Mouse (Mus musculus): ENCODE measurements around the gene Bsn. TPM values are rescaled to one million over a fixed set of nuclear protein-coding genes. Genes with fewer than 3 reads are reported as not detected.

Gene Bsn
- polyA plus RNA-seq, 1 experiment from 2014 or later: 0.06 TPM

DNA sequence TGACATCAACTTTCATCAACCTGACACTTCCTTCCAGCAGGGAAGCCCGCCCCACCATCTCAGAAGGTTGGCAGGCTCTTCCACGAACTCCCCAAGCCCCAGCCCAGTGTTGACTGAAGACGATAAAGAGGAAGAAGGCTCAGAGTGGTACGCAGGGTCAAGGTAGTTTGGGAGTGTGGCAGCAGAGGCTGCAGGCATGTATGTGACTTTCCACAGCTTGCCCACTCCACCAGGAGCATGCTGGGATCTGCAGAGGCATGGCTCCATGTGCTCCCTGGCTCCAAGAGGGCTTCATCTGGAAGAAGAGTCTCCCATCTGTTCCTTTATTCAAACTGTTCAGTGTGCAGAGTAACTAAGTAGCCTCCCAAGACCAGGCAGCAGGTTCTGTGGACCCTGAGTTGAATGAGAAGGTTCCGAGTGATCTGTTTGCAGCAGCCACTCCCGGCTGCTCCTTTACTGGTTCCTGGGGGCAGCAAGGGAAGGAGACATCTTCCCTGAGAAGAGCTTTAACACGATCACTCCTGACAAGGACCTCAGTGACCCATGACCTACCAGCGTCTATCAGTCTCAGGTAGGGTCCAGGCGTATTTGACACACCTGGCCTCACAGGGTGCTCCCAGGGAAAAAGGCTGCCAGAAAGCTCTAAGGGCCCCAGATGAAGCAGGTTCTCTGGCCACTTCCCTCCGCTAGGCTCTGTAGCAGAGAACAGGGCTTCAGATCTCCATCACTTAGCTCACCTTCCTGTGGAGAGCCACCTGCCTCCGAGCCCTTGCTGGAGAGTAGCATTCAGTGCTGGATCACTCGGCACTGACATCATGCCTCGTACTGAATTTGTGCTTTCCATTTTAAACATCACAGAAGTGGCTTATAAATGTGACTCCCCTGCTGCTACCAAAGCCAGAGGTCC lies 60.9 kb downstream of the Bsn start:
- 66% methylated on average over 13 of the region's 13 CpGs for WGBS
- Histone ChIP-seq H3K4me1 (ENCODE audit: insufficient read depth, low read depth, low read length) (no peaks in the 10 kb centered on the region), H3K9ac (replicated peaks; ENCODE audit: low read depth) (no peak overlapping the region), H3K36me3 (ENCODE audit: insufficient read depth, low read length) (no peaks in the 10 kb centered on the region), H3K27me3 (replicated peaks; ENCODE audit: insufficient read depth, low read length) (no peaks in the 10 kb centered on the region), H3K27ac (ENCODE audit: low read length) (no peak overlapping the region), H3K9me3 (ENCODE audit: low read length) (no peaks in the 10 kb centered on the region), H3K4me3 (ENCODE audit: low read depth, low read length) (no peak overlapping the region), H3K4me2 (replicated peaks; ENCODE audit: low read depth, low read length) (no peak overlapping the region)
- ATAC-seq (no peak), DNase-seq (ENCODE audit: low spot score) (no peak)
- TF ChIP-seq EP300 (IDR thresholded peaks at IDR 0.05) (no peak), CTCF (IDR thresholded peaks at IDR 0.05) (no peak)

DNA sequence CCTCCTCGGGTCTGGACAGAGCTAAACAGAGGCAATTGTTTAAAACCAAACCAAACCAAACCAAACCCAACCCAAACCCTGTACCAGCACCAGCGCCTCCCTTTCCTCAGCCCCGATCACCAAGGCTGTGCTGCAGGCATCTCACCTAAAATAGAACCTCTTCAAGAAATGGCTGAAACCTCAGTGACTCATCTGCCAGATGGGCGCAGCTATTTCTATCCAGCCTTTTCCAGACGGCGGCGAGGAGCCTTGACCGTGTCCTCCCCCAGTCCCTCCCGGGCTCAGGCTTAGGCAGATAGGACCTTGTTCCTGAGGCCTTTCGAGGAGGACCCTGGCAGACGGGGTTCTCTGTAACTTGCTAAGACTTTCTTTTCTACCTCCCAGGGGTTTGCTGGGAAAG lies 61.9 kb downstream of the Bsn start:
- 83% methylated on average over 11 of the region's 11 CpGs for WGBS
- Histone ChIP-seq H3K4me3 (ENCODE audit: low read depth, low read length) (no peak overlapping the region), H3K9ac (replicated peaks; ENCODE audit: low read depth) (no peak overlapping the region), H3K4me2 (replicated peaks; ENCODE audit: low read depth, low read length) (no peak overlapping the region), H3K36me3 (ENCODE audit: insufficient read depth, low read length) (no peaks in the 10 kb centered on the region), H3K9me3 (ENCODE audit: low read length) (no peaks in the 10 kb centered on the region), H3K27me3 (replicated peaks; ENCODE audit: insufficient read depth, low read length) (no peaks in the 10 kb centered on the region), H3K27ac (ENCODE audit: low read length) (no peak overlapping the region), H3K4me1 (ENCODE audit: insufficient read depth, low read depth, low read length) (no peaks in the 10 kb centered on the region)
- DNase-seq (ENCODE audit: low spot score) (no peak), ATAC-seq (no peak)
- TF ChIP-seq CTCF (IDR thresholded peaks at IDR 0.05): no peak
- no peak for TF ChIP-seq EP300 (IDR thresholded peaks at IDR 0.05)

DNA sequence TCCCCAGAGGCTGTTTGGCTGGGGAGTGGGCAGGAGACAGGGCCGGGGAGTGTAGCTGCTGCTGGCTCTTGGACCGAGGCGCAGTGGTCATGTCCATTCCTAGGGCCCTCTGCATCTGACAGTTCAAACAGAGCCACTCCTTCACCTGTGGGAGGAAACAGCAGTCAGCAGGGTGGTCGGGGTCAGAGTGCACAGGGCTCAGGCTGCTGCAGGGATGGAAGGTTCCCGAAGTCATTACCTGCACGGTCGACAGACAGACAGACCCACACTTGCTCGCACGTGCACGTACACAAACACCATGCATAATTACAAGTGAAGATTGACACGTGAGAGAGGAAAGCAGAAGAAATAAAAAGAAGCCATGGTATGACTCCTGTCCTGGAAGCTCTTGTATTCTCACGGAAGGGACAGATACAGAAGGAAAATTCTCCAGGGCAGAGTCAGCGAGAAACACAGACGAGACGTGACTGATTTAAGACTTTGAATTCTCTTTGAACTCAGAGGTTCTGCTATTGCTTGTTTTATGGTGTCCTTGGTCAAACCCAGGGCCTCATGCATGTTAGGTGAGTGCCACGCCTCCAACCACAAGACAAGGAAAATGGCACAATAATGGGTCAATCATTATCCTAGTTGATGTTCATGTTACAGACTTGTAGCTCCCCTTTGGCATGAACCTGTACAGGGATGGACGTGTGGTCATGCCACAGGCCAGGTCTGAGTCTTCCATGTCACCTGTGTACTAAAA lies 63.6 kb downstream of the Bsn start:
- no peak for ATAC-seq
- H3K27ac ChIP-seq (ENCODE audit: low read length): no peak overlapping the region
- no peaks in the 10 kb centered on the region for H3K36me3 ChIP-seq (ENCODE audit: insufficient read depth, low read length)
- H3K4me2 ChIP-seq (replicated peaks; ENCODE audit: low read depth, low read length): no peak overlapping the region
- H3K27me3 ChIP-seq (replicated peaks; ENCODE audit: insufficient read depth, low read length): no peaks in the 10 kb centered on the region
- H3K9ac ChIP-seq (replicated peaks; ENCODE audit: low read depth): no peak overlapping the region
- no peaks in the 10 kb centered on the region for H3K4me1 ChIP-seq (ENCODE audit: insufficient read depth, low read depth, low read length)
- no peaks in the 10 kb centered on the region for H3K9me3 ChIP-seq (ENCODE audit: low read length)
- TF ChIP-seq EP300 (IDR thresholded peaks at IDR 0.05) (no peak), CTCF (IDR thresholded peaks at IDR 0.05) (no peak)
- H3K4me3 ChIP-seq (ENCODE audit: low read depth, low read length): no peak overlapping the region
- DNase-seq (ENCODE audit: low spot score): no peak
- 75% methylated on average over 17 of the region's 17 CpGs for WGBS

DNA sequence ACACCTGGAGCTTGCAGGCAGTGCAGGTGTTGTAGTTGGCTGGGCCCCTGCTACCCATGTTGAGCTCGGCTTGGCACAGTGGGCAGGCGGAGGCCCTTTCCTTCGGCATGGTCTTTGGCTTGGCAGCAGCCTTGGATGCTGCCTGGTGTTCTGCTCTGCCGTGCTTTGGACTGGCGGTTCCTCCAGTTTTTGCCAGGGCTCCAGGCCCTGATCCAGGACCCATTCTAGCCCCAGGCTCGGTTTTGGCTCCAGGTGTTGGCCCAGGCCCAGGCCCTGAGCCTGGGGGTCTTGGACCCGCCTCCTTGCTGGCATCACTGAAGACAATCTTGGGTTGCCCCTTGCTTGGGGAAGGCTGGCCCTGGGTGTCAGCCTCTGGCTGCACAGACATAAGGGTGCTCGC lies 64.5 kb downstream of the Bsn start:
- Histone ChIP-seq H3K9ac (replicated peaks; ENCODE audit: low read depth) (no peak overlapping the region), H3K4me3 (ENCODE audit: low read depth, low read length) (no peak overlapping the region), H3K27ac (ENCODE audit: low read length) (no peak overlapping the region), H3K27me3 (replicated peaks; ENCODE audit: insufficient read depth, low read length) (no peaks in the 10 kb centered on the region), H3K36me3 (ENCODE audit: insufficient read depth, low read length) (no peaks in the 10 kb centered on the region), H3K4me2 (replicated peaks; ENCODE audit: low read depth, low read length) (no peak overlapping the region), H3K4me1 (ENCODE audit: insufficient read depth, low read depth, low read length) (no peaks in the 10 kb centered on the region), H3K9me3 (ENCODE audit: low read length) (no peaks in the 10 kb centered on the region)
- 92% methylated on average over 8 of the region's 8 CpGs for WGBS
- ATAC-seq (no peak), DNase-seq (ENCODE audit: low spot score) (no peak)
- no peak for TF ChIP-seq CTCF (IDR thresholded peaks at IDR 0.05)

DNA sequence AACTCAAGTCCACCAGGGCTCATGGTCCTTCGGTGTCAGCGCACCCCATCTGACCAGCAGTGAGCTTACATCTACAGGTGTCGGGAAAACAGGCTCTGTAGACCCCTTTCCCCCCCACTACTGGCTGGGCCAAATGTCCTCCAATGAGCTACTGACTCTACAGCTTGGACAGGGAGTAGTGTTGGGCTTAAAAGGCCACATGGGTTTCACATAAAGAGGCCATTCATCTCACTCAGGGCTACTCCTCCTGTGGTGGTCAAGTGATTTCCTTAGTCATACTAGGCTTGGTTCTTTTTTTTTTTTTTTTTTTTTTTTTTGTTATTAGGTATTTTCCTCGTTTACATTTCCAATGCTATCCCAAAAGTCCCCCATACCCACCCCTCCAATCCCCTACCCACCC lies 66.3 kb downstream of the Bsn start:
- H3K9me3 ChIP-seq (ENCODE audit: low read length): no peaks in the 10 kb centered on the region
- H3K4me1 ChIP-seq (ENCODE audit: insufficient read depth, low read depth, low read length): peaks cover 3% of the 10 kb centered on the region; the same call in 1 of the 2 replicates
- ATAC-seq (no peak), DNase-seq (ENCODE audit: low spot score) (no peak)
- no peak overlapping the region for H3K27ac ChIP-seq (ENCODE audit: low read length)
- TF ChIP-seq EP300 (IDR thresholded peaks at IDR 0.05): no peak
- no peak for TF ChIP-seq CTCF (IDR thresholded peaks at IDR 0.05)
- WGBS: 83% methylated on average over 3 of the region's 4 CpGs
- H3K9ac ChIP-seq (replicated peaks; ENCODE audit: low read depth): no peak overlapping the region
- no peak overlapping the region for H3K4me2 ChIP-seq (replicated peaks; ENCODE audit: low read depth, low read length)
- H3K27me3 ChIP-seq (replicated peaks; ENCODE audit: insufficient read depth, low read length): no peaks in the 10 kb centered on the region
- H3K36me3 ChIP-seq (ENCODE audit: insufficient read depth, low read length): no peaks in the 10 kb centered on the region
- H3K4me3 ChIP-seq (ENCODE audit: low read depth, low read length): no peak overlapping the region

DNA sequence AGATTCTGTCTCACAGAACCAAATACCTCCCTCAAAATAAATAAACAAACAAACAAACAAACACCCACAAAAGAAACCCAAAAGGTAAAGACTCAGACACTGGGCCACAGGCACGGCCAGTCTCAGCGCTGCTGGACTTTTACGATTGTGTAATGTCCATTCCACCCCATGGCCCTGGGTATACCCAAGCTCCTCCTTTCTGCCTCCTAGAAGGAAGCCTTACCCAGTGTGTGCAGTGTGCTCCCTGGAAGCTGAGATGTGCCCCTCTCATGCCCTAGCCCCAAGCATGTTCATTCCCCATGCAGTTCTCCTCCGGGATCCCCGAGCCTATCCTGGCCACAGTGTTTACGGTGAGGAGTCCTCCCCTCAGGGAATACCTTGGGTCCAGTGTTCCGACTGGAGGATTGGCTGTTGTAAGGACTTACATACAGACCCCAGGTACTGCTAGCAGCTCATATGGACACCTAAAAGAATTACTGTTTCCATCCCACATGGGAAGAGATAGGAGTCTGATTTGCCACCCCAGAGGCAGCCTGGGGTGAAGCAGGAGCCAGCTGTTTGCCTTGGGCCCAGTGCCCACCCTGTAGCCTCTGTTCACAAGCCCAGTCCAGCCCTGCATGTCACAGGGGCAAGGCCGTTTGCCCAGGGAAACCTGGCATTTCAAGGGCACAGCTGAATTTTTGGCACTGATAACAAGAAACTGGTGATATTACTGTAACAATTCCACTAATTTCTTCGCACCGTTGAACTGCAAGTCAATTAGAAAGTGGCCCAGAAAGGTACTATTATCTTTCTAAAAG lies 68.8 kb downstream of the Bsn start:
- Histone ChIP-seq H3K4me3 (ENCODE audit: low read depth, low read length) (no peak overlapping the region), H3K9me3 (ENCODE audit: low read length) (no peaks in the 10 kb centered on the region), H3K9ac (replicated peaks; ENCODE audit: low read depth) (no peak overlapping the region), H3K27me3 (replicated peaks; ENCODE audit: insufficient read depth, low read length) (no peaks in the 10 kb centered on the region), H3K36me3 (ENCODE audit: insufficient read depth, low read length) (no peaks in the 10 kb centered on the region), H3K4me1 (ENCODE audit: insufficient read depth, low read depth, low read length) (peaks cover 3% of the 10 kb centered on the region; the same call in 1 of the 2 replicates), H3K4me2 (replicated peaks; ENCODE audit: low read depth, low read length) (no peak overlapping the region), H3K27ac (ENCODE audit: low read length) (no peak overlapping the region)
- no peak for ATAC-seq
- no peak for DNase-seq (ENCODE audit: low spot score)
- WGBS: 80% methylated on average over 10 of the region's 10 CpGs
- TF ChIP-seq EP300 (IDR thresholded peaks at IDR 0.05) (no peak), CTCF (IDR thresholded peaks at IDR 0.05) (no peak)
